Mouse (Mus musculus) limb, embryonic 14.5 days (tissue): ENCODE results near the gene Eif2b5. TPM values are rescaled to one million over a fixed set of nuclear protein-coding genes. Genes with fewer than 3 reads are reported as not detected.

Source experiments
- ATAC-seq: fragments of 200-750 bp; cut with Nextera tagmentation; 2 replicates; pipeline ENCODE4 v1.8.0; 2017; ENCODE audit warnings: low read depth, moderate number of reproducible peaks, moderate TSS enrichment; ENCODE audit not compliant: low FRiP score
- DNase-seq: peaks from one replicate; pipeline ENCODE4 v3.0.0-alpha.2; 2015; ENCODE audit warnings: low spot score
- H3K27ac ChIP-seq: fragments of 300-500 bp; sonication (generic); replicated peaks from 2 replicates; pipeline ENCODE4 v1.5.1; 2014; ENCODE audit warnings: low read depth, mild to moderate bottlenecking, low read length, moderate library complexity, mixed read lengths
- H3K27me3 ChIP-seq: fragments of 300-500 bp; sonication (generic); 2 replicates; pipeline ENCODE4 v1.6.1; 2014; ENCODE audit warnings: low read length, mixed read lengths; ENCODE audit not compliant: control insufficient read depth, insufficient read depth
- H3K36me3 ChIP-seq: fragments of 300-500 bp; sonication (generic); 2 replicates; pipeline ENCODE4 v1.6.1; 2014; ENCODE audit warnings: mild to moderate bottlenecking, low read length, moderate library complexity, mixed read lengths; ENCODE audit not compliant: control insufficient read depth, insufficient read depth
- H3K4me1 ChIP-seq: fragments of 300-500 bp; sonication (generic); 2 replicates; pipeline ENCODE4 v1.6.1; 2014; ENCODE audit warnings: antibody characterized with exemption, low read length, mixed read lengths; ENCODE audit not compliant: control insufficient read depth, insufficient read depth
- H3K4me2 ChIP-seq: fragments of 300-500 bp; sonication (generic); replicated peaks from 2 replicates; pipeline ENCODE4 v1.6.1; 2014; ENCODE audit warnings: low read depth, mild to moderate bottlenecking, low read length, moderate library complexity; ENCODE audit not compliant: severe bottlenecking
- H3K4me3 ChIP-seq: fragments of 300-500 bp; sonication (generic); replicated peaks from 2 replicates; pipeline ENCODE4 v1.5.1; 2014; ENCODE audit warnings: low read length
- H3K9ac ChIP-seq: fragments of 300-500 bp; sonication (generic); 2 replicates; pipeline ENCODE4 v1.6.1; 2014; ENCODE audit warnings: mild to moderate bottlenecking, low read depth, low read length, moderate library complexity; ENCODE audit not compliant: severe bottlenecking
- H3K9me3 ChIP-seq: fragments of 300-500 bp; sonication (generic); 2 replicates; pipeline ENCODE4 v1.6.1; 2016; ENCODE audit warnings: low read length; ENCODE audit not compliant: control insufficient read depth
- POLR2A ChIP-seq: fragments of 200-500 bp; IDR thresholded peaks from 2 replicates; pipeline ENCODE4 v1.8.0; 2012; ENCODE audit warnings: inconsistent platforms, mild to moderate bottlenecking, moderate library complexity, borderline replicate concordance; ENCODE audit not compliant: insufficient read depth, insufficient read length; ENCODE audit errors: extremely low read depth
- WGBS: fragments of 180-500 bp; shearing (Covaris S2); extraction: QIAGEN DNeasy Blood & Tissue Kit; methylation state at CpG from one replicate; pipeline ENCODE4 v1.1.7; 2014; 5-methylcytosine and 5-hydroxymethylcytosine counted together
- polyA plus RNA-seq, 2 experiments: library from polyadenylated mRNA; depleted of rRNA in 1 of 2; stranded (reverse) in 1 of 2; unstranded in 1 of 2; fragments of >200 nt; fragmentation: Nextera tagmentation in 1 of 2; extraction: Ambion mirVana in 1 of 2; gene quantifications; 2 replicates each; pipeline versions ENCODE4 v1.2.1 to v1.2.3; 2012 to 2014

Eif2b5 gene
- polyA plus RNA-seq, 2 experiments = 45.1 to 90.6 TPM

DNA sequence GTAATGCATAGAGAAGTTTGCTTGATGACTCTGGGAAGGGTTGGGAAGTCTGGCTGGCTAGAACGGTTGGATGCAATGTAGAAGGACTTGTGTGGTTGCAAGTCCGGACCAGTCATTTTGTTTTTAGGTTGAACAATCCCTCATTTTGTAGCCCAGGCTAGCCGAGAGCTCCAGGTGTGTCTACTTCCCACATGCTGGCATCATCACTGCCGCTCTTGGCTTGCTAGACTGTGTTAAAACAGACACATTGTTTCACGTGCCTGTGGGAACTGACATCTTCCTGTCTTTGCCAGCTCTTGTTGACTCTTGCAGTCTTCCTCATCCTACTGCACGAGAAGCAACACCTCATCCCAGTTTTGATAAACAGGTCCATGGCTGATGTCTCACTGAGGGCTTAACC lies 56.4 kb downstream of the Eif2b5 start:
- no peak overlapping the region for H3K27ac ChIP-seq
- no peak for TF ChIP-seq POLR2A
- no peak for ATAC-seq
- H3K36me3 ChIP-seq = peaks cover 92% of the 10 kb centered on the region
- DNase-seq = no peak
- no peaks in the 10 kb centered on the region for H3K27me3 ChIP-seq
- no peaks in the 10 kb centered on the region for H3K4me1 ChIP-seq
- H3K9me3 ChIP-seq = no peaks in the 10 kb centered on the region
- H3K9ac ChIP-seq = no peak overlapping the region
- WGBS = 92% methylated on average over 6 of the region's 6 CpGs
- H3K4me2 ChIP-seq = no peak overlapping the region
- H3K4me3 ChIP-seq = no peak overlapping the region

DNA sequence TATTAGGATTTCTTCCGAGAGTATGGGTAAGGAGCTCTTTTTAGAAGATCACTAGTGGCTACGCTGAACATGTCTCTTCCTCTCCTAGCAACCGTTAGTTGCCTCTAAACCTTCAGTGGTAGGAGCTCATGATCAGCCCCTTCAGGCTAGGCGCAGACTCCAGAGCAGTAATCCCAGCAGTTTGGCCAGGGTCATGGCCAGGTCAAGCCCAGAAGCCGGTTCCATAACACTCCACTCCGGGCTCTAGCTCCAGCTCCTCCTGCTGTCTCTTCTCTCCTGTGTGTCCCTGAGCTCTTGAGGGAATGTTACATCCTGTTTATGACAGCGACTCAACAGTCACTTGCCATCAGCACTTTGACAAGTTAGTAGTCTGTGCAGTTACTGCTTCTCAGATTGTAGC lies 58.8 kb downstream of the Eif2b5 start:
- 65% methylated on average over 7 of the region's 7 CpGs for WGBS

More for the DNA sequence above, 58.8 kb downstream of the Eif2b5 start:
- H3K27ac ChIP-seq = no peak overlapping the region
- H3K9ac ChIP-seq = no peak overlapping the region
- H3K4me2 ChIP-seq = no peak overlapping the region
- H3K4me3 ChIP-seq = no peak overlapping the region
- DNase-seq = no peak
- no peaks in the 10 kb centered on the region for H3K4me1 ChIP-seq
- no peak for TF ChIP-seq POLR2A
- no peaks in the 10 kb centered on the region for H3K27me3 ChIP-seq
- H3K9me3 ChIP-seq = no peaks in the 10 kb centered on the region
- peaks cover 94% of the 10 kb centered on the region for H3K36me3 ChIP-seq
- ATAC-seq = no peak

Other genes starting within 250 kb of the Eif2b5 start
- gene Parl, start 196.4 kb upstream of the Eif2b5 start, polyA plus RNA-seq (2012; rRNA removed) = 54.4 and 69.0 TPM in 2 replicates
- 85.7 and 89.8 TPM in 2 replicates for gene Parl, start 196.4 kb upstream of the Eif2b5 start, polyA plus RNA-seq (2014; fragmentation: Nextera tagmentation; extraction: Ambion mirVana)
- 0.10 and 0.24 TPM in 2 replicates for gene Cyp2ab1, start 173.4 kb upstream of the Eif2b5 start, polyA plus RNA-seq (2012; rRNA removed)
- gene Cyp2ab1, start 173.4 kb upstream of the Eif2b5 start, polyA plus RNA-seq (2014; fragmentation: Nextera tagmentation; extraction: Ambion mirVana) = 0.08 TPM in 1 of 2 replicates, not detected in the other
- 223 and 274 TPM in 2 replicates for gene Abcc5, start 72.4 kb upstream of the Eif2b5 start, polyA plus RNA-seq (2012; rRNA removed)
- gene Abcc5, start 72.4 kb upstream of the Eif2b5 start, polyA plus RNA-seq (2014; fragmentation: Nextera tagmentation; extraction: Ambion mirVana) = 73.1 and 91.5 TPM in 2 replicates
- 74.8 and 99.8 TPM in 2 replicates for gene Dvl3, start 18.2 kb downstream of the Eif2b5 start, polyA plus RNA-seq (2012; rRNA removed)
- 26.5 and 28.0 TPM in 2 replicates for gene Dvl3, start 18.2 kb downstream of the Eif2b5 start, polyA plus RNA-seq (2014; fragmentation: Nextera tagmentation; extraction: Ambion mirVana)
- 633 and 687 TPM in 2 replicates for gene Ap2m1, start 36.7 kb downstream of the Eif2b5 start, polyA plus RNA-seq (2012; rRNA removed)
- gene Ap2m1, start 36.7 kb downstream of the Eif2b5 start, polyA plus RNA-seq (2014; fragmentation: Nextera tagmentation; extraction: Ambion mirVana) = 573 and 622 TPM in 2 replicates
- 56.0 and 57.8 TPM in 2 replicates for gene Abcf3, start 49.8 kb downstream of the Eif2b5 start, polyA plus RNA-seq (2012; rRNA removed)
- gene Abcf3, start 49.8 kb downstream of the Eif2b5 start, polyA plus RNA-seq (2014; fragmentation: Nextera tagmentation; extraction: Ambion mirVana) = 59.3 and 61.8 TPM in 2 replicates
- 2.0 and 2.5 TPM in 2 replicates for gene Vwa5b2, start 90.7 kb downstream of the Eif2b5 start, polyA plus RNA-seq (2012; rRNA removed)
- 0.22 and 1.1 TPM in 2 replicates for gene Vwa5b2, start 90.7 kb downstream of the Eif2b5 start, polyA plus RNA-seq (2014; fragmentation: Nextera tagmentation; extraction: Ambion mirVana)
- 28.0 and 33.0 TPM in 2 replicates for gene Eef1akmt4, start 112.8 kb downstream of the Eif2b5 start, polyA plus RNA-seq (2012; rRNA removed)
- gene Eef1akmt4, start 112.8 kb downstream of the Eif2b5 start, polyA plus RNA-seq (2014; fragmentation: Nextera tagmentation; extraction: Ambion mirVana) = 38.8 and 44.1 TPM in 2 replicates
- not detected in 2 replicates for gene Gm49333, start 112.8 kb downstream of the Eif2b5 start, polyA plus RNA-seq (2012; rRNA removed)
- not detected in 2 replicates for gene Gm49333, start 112.8 kb downstream of the Eif2b5 start, polyA plus RNA-seq (2014; fragmentation: Nextera tagmentation; extraction: Ambion mirVana)
- 27.4 and 43.5 TPM in 2 replicates for gene Alg3, start 112.9 kb downstream of the Eif2b5 start, polyA plus RNA-seq (2012; rRNA removed)
- gene Alg3, start 112.9 kb downstream of the Eif2b5 start, polyA plus RNA-seq (2014; fragmentation: Nextera tagmentation; extraction: Ambion mirVana) = 43.0 and 43.6 TPM in 2 replicates
- 4.3 and 5.9 TPM in 2 replicates for gene Camk2n2, start 122.5 kb downstream of the Eif2b5 start, polyA plus RNA-seq (2012; rRNA removed)
- 1.0 and 1.1 TPM in 2 replicates for gene Camk2n2, start 122.5 kb downstream of the Eif2b5 start, polyA plus RNA-seq (2014; fragmentation: Nextera tagmentation; extraction: Ambion mirVana)
- 14.1 and 15.8 TPM in 2 replicates for gene Ece2, start 131.0 kb downstream of the Eif2b5 start, polyA plus RNA-seq (2012; rRNA removed)
- 3.9 and 4.1 TPM in 2 replicates for gene Ece2, start 131.0 kb downstream of the Eif2b5 start, polyA plus RNA-seq (2014; fragmentation: Nextera tagmentation; extraction: Ambion mirVana)
- gene Psmd2, start 152.8 kb downstream of the Eif2b5 start, polyA plus RNA-seq (2012; rRNA removed) = 156 and 180 TPM in 2 replicates
- gene Psmd2, start 152.8 kb downstream of the Eif2b5 start, polyA plus RNA-seq (2014; fragmentation: Nextera tagmentation; extraction: Ambion mirVana) = 270 and 298 TPM in 2 replicates
- 299 and 374 TPM in 2 replicates for gene Eif4g1, start 169.5 kb downstream of the Eif2b5 start, polyA plus RNA-seq (2012; rRNA removed)
- 148 and 161 TPM in 2 replicates for gene Eif4g1, start 169.5 kb downstream of the Eif2b5 start, polyA plus RNA-seq (2014; fragmentation: Nextera tagmentation; extraction: Ambion mirVana)
- 15.6 and 21.3 TPM in 2 replicates for gene Fam131a, start 194.4 kb downstream of the Eif2b5 start, polyA plus RNA-seq (2012; rRNA removed)
- gene Fam131a, start 194.4 kb downstream of the Eif2b5 start, polyA plus RNA-seq (2014; fragmentation: Nextera tagmentation; extraction: Ambion mirVana) = 10.3 and 11.0 TPM in 2 replicates
- 65.1 and 77.0 TPM in 2 replicates for gene Polr2h, start 218.8 kb downstream of the Eif2b5 start, polyA plus RNA-seq (2012; rRNA removed)
- gene Polr2h, start 218.8 kb downstream of the Eif2b5 start, polyA plus RNA-seq (2014; fragmentation: Nextera tagmentation; extraction: Ambion mirVana) = 112 and 121 TPM in 2 replicates
- gene Clcn2, start 218.9 kb downstream of the Eif2b5 start, polyA plus RNA-seq (2012; rRNA removed) = 72.9 and 102 TPM in 2 replicates
- 17.1 and 21.6 TPM in 2 replicates for gene Clcn2, start 218.9 kb downstream of the Eif2b5 start, polyA plus RNA-seq (2014; fragmentation: Nextera tagmentation; extraction: Ambion mirVana)
- 38.9 and 47.1 TPM in 2 replicates for gene Chrd, start 234.3 kb downstream of the Eif2b5 start, polyA plus RNA-seq (2012; rRNA removed)
- 11.5 and 11.6 TPM in 2 replicates for gene Chrd, start 234.3 kb downstream of the Eif2b5 start, polyA plus RNA-seq (2014; fragmentation: Nextera tagmentation; extraction: Ambion mirVana)
- 3.8 and 4.5 TPM in 2 replicates for gene Thpo, start 235.7 kb downstream of the Eif2b5 start, polyA plus RNA-seq (2012; rRNA removed)
- gene Thpo, start 235.7 kb downstream of the Eif2b5 start, polyA plus RNA-seq (2014; fragmentation: Nextera tagmentation; extraction: Ambion mirVana) = 0.78 and 1.4 TPM in 2 replicates